Mouse (Mus musculus) stomach, postnatal 0 days (tissue): ENCODE data around the gene Mrpl50. TPM values are rescaled to one million over a fixed set of nuclear protein-coding genes. Genes with fewer than 3 reads are reported as not detected.
A peak's percentile ranks its signal among the peaks of the same experiment; 100 is the strongest.
"Not testable (repeated sequence)": the region's sequence is repeated elsewhere in the genome, so short reads cannot be mapped to it uniquely, and the experiment has no call there.

Source experiments
- ATAC-seq: fragments of 200-750 bp; cut with Nextera tagmentation; 2 replicates; pipeline ENCODE4 v1.8.0; 2017; ENCODE audit not compliant: low FRiP score, low TSS enrichment
- DNase-seq: peaks from one replicate; pipeline ENCODE4 v3.0.0-alpha.2; 2016; ENCODE audit warnings: low spot score
- H3K27ac ChIP-seq: fragments of 300-500 bp; sonication (generic); replicated peaks from 2 replicates; pipeline ENCODE4 v1.5.1; 2014; ENCODE audit warnings: mild to moderate bottlenecking, control low read depth
- H3K27me3 ChIP-seq: fragments of 300-500 bp; sonication (generic); 2 replicates; pipeline ENCODE4 v1.6.1; 2014; ENCODE audit warnings: low read length; ENCODE audit not compliant: control insufficient read depth, insufficient read depth
- H3K36me3 ChIP-seq: fragments of 300-500 bp; sonication (generic); 2 replicates; pipeline ENCODE4 v1.6.1; 2014; ENCODE audit warnings: low read length, mixed read lengths; ENCODE audit not compliant: control insufficient read depth, insufficient read depth
- H3K4me1 ChIP-seq: fragments of 300-500 bp; sonication (generic); replicated peaks from 2 replicates; pipeline ENCODE4 v1.6.1; 2014; ENCODE audit warnings: antibody characterized with exemption; ENCODE audit not compliant: control insufficient read depth, insufficient read depth
- H3K4me2 ChIP-seq: fragments of 300-500 bp; sonication (generic); replicated peaks from 2 replicates; pipeline ENCODE4 v1.6.1; 2014; ENCODE audit warnings: low read depth, mild to moderate bottlenecking, control low read depth, moderate library complexity
- H3K4me3 ChIP-seq: fragments of 300-500 bp; sonication (generic); 2 replicates; pipeline ENCODE4 v1.5.1; 2014; ENCODE audit warnings: low read depth, low read length, control low read depth
- H3K9ac ChIP-seq: fragments of 300-500 bp; sonication (generic); 2 replicates; pipeline ENCODE4 v1.6.1; 2014; ENCODE audit warnings: mild to moderate bottlenecking, low read length, control low read depth, mixed read lengths
- H3K9me3 ChIP-seq: fragments of 300-500 bp; sonication (generic); 2 replicates; pipeline ENCODE4 v1.6.1; 2016; ENCODE audit warnings: low read length; ENCODE audit not compliant: control insufficient read depth
- CTCF ChIP-seq: IDR thresholded peaks from 2 replicates; pipeline ENCODE4 v1.5.1; 2016; ENCODE audit warnings: antibody characterized with exemption, low read depth, mild to moderate bottlenecking, moderate library complexity
- EP300 ChIP-seq: optimal IDR thresholded peaks from 2 replicates; pipeline ENCODE3; 2016; ENCODE audit warnings: antibody characterized with exemption
- whole genome bisulfite sequencing: fragments of 180-500 bp; shearing (Covaris S2); extraction: QIAGEN DNeasy Blood & Tissue Kit; methylation state at CpG from one replicate; pipeline ENCODE4 v1.1.7; 2014; 5-methylcytosine and 5-hydroxymethylcytosine counted together
- polyA plus RNA-seq: library from polyadenylated mRNA; unstranded; fragments of >200 nt; fragmentation: Nextera tagmentation; extraction: Ambion mirVana; gene quantifications from 2 replicates; pipeline ENCODE4 v1.2.1, GENCODE M21; 2015

Mrpl50 gene
- polyA plus RNA-seq, 1 experiment from 2014 or later = 58.5 TPM

GRCm38 (mm10) chr4:49519476-49519875 lies 1.4 kb downstream of the Mrpl50 start:
- Histone ChIP-seq H3K4me3 (0 out of 2 replicates have a peak overlapping the region, but pooled peaks have one; percentile 10), H3K36me3 (no peaks in the 10 kb centered on the region), H3K9ac (no peak overlapping the region), H3K27ac (no peak overlapping the region), H3K4me2 (no peak overlapping the region; the same call in 1 of the 2 replicates), H3K27me3 (no peaks in the 10 kb centered on the region), H3K4me1 (no peaks in the 10 kb centered on the region), H3K9me3 (no peaks in the 10 kb centered on the region)
- DNase-seq (no peak), ATAC-seq (no peak)
- TF ChIP-seq CTCF (peak; percentile 42), EP300 (no peak)
- 79% methylated on average over 5 of the region's 5 CpGs for WGBS

- 96% methylated on average over 6 of the region's 6 CpGs for WGBS
- no peak overlapping the region for H3K27ac ChIP-seq
- ATAC-seq = no peak
Measured at GRCm38 (mm10) chr4:49514441-49514840, 6.5 kb downstream of the Mrpl50 start.

GRCm38 (mm10) chr4:49512636-49513035 lies 8.3 kb downstream of the Mrpl50 start:
- no peak for TF ChIP-seq EP300
- TF ChIP-seq CTCF = no peak
- Histone ChIP-seq H3K4me3 (no peak overlapping the region), H3K4me2 (no peak overlapping the region), H3K4me1 (no peaks in the 10 kb centered on the region), H3K27me3 (no peaks in the 10 kb centered on the region), H3K27ac (no peak overlapping the region), H3K36me3 (peaks cover 7% of the 10 kb centered on the region; the same call in 1 of the 2 replicates), H3K9ac (no peak overlapping the region), H3K9me3 (no peaks in the 10 kb centered on the region)
- WGBS = 93% methylated on average over 4 of the region's 4 CpGs
- ATAC-seq (no peak), DNase-seq (no peak)

More at GRCm38 (mm10) chr4:49514441-49514840, 6.5 kb downstream of the Mrpl50 start:
- no peak overlapping the region for H3K4me2 ChIP-seq
- H3K4me1 ChIP-seq = no peaks in the 10 kb centered on the region
- no peaks in the 10 kb centered on the region for H3K27me3 ChIP-seq
- no peak for DNase-seq
- H3K9ac ChIP-seq = no peak overlapping the region
- no peak overlapping the region for H3K4me3 ChIP-seq
- H3K9me3 ChIP-seq = no peaks in the 10 kb centered on the region
- TF ChIP-seq EP300 (no peak), CTCF (no peak)
- peaks cover 7% of the 10 kb centered on the region; the same call in 1 of the 2 replicates for H3K36me3 ChIP-seq

- H3K27ac ChIP-seq, H3K4me2 ChIP-seq, H3K9ac ChIP-seq, DNase-seq, H3K27me3 ChIP-seq, H3K4me1 ChIP-seq, H3K4me3 ChIP-seq, H3K9me3 ChIP-seq, H3K36me3 ChIP-seq: not testable (repeated sequence)
- 0 out of 2 replicates have a peak, but pooled peaks have one; percentile 14 for ATAC-seq
- 55% methylated on average over 1 of the region's 1 CpGs for WGBS
Measured at GRCm38 (mm10) chr4:49510236-49510835, 10.6 kb downstream of the Mrpl50 start.

DNA sequence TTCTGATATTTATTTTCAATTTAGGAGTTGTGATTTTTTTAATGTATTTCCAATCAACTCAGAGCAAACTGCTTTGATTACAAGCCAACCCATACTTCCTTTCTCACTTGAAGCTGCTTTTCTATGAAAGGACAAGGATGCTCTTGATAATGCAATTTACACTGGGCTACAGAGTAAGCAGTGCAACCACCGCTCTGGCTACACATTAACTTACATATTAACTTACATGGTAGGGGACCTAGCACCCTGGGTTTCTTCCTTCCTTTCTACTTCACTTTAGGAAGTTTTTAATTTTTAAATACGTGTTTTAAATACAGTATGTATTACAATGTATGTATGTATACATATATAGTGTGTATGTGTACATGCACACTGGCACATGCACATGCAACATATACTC lies 11.7 kb downstream of the Mrpl50 start:
- 62% methylated on average over 2 of the region's 2 CpGs for WGBS
- DNase-seq (no peak), ATAC-seq (peak; percentile 38; the same call in 1 of the 2 replicates)
- H3K27me3 ChIP-seq = no peaks in the 10 kb centered on the region
- H3K27ac ChIP-seq = no peak overlapping the region
- no peak overlapping the region for H3K4me2 ChIP-seq
- no peak overlapping the region for H3K9ac ChIP-seq
- H3K9me3 ChIP-seq = no peaks in the 10 kb centered on the region
- no peak overlapping the region for H3K4me3 ChIP-seq
- H3K36me3 ChIP-seq = peaks cover 7% of the 10 kb centered on the region; the same call in 1 of the 2 replicates
- TF ChIP-seq EP300 (no peak), CTCF (no peak)
- no peaks in the 10 kb centered on the region for H3K4me1 ChIP-seq

- no peaks in the 10 kb centered on the region for H3K9me3 ChIP-seq
- no peaks in the 10 kb centered on the region for H3K36me3 ChIP-seq
- 61% methylated on average over 3 of the region's 3 CpGs for WGBS
- no peak within 1 kb of the TSS for H3K4me3 ChIP-seq
- TF ChIP-seq CTCF (no peak), EP300 (no peak)
- no peak within 1 kb of the TSS for H3K4me2 ChIP-seq
- no peak within 1 kb of the TSS for H3K9ac ChIP-seq
- no peak within 1 kb of the TSS for H3K27ac ChIP-seq
- H3K4me1 ChIP-seq = no peaks in the 10 kb centered on the region
- no peaks in the 10 kb centered on the region for H3K27me3 ChIP-seq
- no peak for ATAC-seq
- no peak for DNase-seq
Measured at GRCm38 (mm10) chr4:49506386-49506785, 14.5 kb downstream of the Mrpl50 start, which contains the start of gene Baat. Baat (minus strand) TSS chr4:49506557.
